Mouse (Mus musculus): ENCODE data around the gene Gm49388. TPM values are rescaled to one million over a fixed set of nuclear protein-coding genes. Genes with fewer than 3 reads are reported as not detected.
"Not testable (repeated sequence)": the region's sequence is repeated elsewhere in the genome, so short reads cannot be mapped to it uniquely, and the experiment has no call there.

Gm49388 gene
- polyA plus RNA-seq, 1 experiment from 2014 or later: not detected

DNA sequence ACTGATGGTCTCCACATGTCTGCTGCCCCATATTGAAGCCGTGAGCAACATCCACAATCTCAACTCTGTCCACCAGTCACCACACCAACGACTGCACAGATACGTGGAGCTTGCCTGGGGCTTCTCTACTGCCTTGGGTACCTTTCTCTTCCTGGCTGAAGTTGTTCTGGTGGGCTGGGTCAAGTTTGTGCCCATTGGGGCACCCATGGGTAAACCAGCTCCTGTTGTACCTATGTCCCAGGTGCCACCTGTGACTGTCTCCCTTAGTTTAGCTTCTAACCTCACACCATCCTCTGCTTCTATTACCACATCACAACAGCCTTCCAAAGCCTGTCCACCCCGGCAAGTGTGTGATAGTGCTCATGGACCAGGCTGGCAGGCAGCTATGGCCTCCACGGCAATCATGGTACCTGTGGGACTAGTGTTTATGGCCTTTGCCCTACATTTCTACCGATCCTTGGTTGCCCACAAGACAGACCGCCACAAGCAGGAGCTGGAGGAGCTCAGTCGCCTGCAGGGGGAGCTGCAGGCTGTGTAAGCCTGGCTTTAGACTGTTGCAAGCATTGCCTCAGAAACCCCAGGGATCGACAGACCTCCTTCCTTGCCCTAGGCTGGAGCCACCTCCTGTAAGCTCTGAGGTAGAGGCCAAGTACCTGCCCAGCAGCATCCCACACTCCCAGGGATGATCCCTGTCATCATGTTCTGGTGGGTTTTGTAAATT lies 11.6 kb upstream of the Gm49388 start:
- no peaks in the 10 kb centered on the region for H3K27me3 ChIP-seq (replicated peaks; ENCODE audit: control insufficient read depth, insufficient read depth, low read length)

DNA sequence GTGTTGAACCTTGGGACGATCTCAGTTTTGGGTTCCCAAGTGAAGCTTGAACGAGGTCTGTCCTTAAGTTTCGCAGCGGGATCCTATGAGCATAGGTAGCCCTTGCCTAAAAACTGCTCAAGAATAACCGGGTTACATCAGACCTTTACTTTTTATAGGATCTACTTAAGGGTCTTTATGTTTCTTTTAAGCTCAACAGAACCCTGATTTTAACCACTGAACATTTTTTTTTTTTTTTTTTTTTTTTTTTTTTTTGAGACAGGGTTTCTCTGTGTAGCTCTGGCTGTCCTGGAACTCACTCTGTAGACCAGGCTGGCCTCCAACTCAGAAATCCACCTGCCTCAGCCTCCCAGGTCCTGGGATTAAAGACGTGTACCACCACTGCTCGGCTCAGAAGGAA lies 9.6 kb upstream of the Gm49388 start:
- peak overlapping the region; percentile 82 for H3K9ac ChIP-seq (replicated peaks; ENCODE audit: low read depth, low read length)
- not testable (repeated sequence) for ATAC-seq; H3K9me3 ChIP-seq (ENCODE audit: control insufficient read depth, low read length); H3K36me3 ChIP-seq (ENCODE audit: control insufficient read depth, insufficient read depth); H3K27me3 ChIP-seq (replicated peaks; ENCODE audit: control insufficient read depth, insufficient read depth, low read length)
- peak overlapping the region; percentile 84 for H3K4me3 ChIP-seq (replicated peaks; ENCODE audit: low read length)
- H3K4me1 ChIP-seq (replicated peaks; ENCODE audit: control insufficient read depth, insufficient read depth, low read length): peaks cover 14% of the 10 kb centered on the region
- peak overlapping the region; percentile 98 for H3K27ac ChIP-seq (ENCODE audit: low read length)
- WGBS: 72% methylated on average over 7 of the region's 7 CpGs
- H3K4me2 ChIP-seq (ENCODE audit: low read length): peak overlapping the region; percentile 64

More for the DNA sequence above, 11.6 kb upstream of the Gm49388 start:
- WGBS: 38% methylated on average over 9 of the region's 9 CpGs
- no peak for ATAC-seq
- H3K27ac ChIP-seq (ENCODE audit: low read length): no peak overlapping the region
- no peaks in the 10 kb centered on the region for H3K9me3 ChIP-seq (ENCODE audit: control insufficient read depth, low read length)
- no peak overlapping the region for H3K4me3 ChIP-seq (replicated peaks; ENCODE audit: low read length)
- H3K36me3 ChIP-seq (ENCODE audit: control insufficient read depth, insufficient read depth): no peaks in the 10 kb centered on the region
- H3K4me1 ChIP-seq (replicated peaks; ENCODE audit: control insufficient read depth, insufficient read depth, low read length): peaks cover 32% of the 10 kb centered on the region
- no peak overlapping the region for H3K4me2 ChIP-seq (ENCODE audit: low read length)
- no peak overlapping the region for H3K9ac ChIP-seq (replicated peaks; ENCODE audit: low read depth, low read length)

DNA sequence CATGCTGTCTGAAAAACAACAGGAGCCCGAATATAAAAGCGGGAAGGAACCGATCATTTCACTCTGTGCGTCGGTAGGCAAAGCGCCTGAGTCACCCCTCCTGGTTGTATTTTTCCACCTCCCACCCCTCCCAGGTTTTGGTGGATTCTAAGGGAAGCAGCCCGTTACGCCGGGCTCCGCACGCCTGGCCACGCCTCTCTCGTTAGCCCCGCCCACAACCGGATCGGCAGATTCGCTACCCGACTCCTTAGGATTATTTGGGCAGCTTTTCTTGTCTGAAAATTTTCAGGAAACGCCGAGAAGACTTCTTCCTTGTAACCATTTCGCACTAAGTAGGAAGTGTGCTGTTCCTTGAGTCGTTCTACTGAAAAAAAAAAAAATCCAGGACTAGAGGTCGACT lies 9.0 kb upstream of the Gm49388 start, which contains the start of gene Setd1a:
TSS of gene Setd1a (plus strand) at position 245 of the 400 bp plus-strand sequence.
- Histone ChIP-seq H3K4me2 (ENCODE audit: low read length) (peak within 1 kb of the TSS; percentile 89), H3K36me3 (ENCODE audit: control insufficient read depth, insufficient read depth) (peaks cover 10% of the 10 kb centered on the region), H3K27ac (ENCODE audit: low read length) (peak within 1 kb of the TSS; percentile 98), H3K27me3 (replicated peaks; ENCODE audit: control insufficient read depth, insufficient read depth, low read length) (no peaks in the 10 kb centered on the region), H3K9ac (replicated peaks; ENCODE audit: low read depth, low read length) (peak within 1 kb of the TSS; percentile 82), H3K4me3 (replicated peaks; ENCODE audit: low read length) (peak within 1 kb of the TSS; percentile 84), H3K4me1 (replicated peaks; ENCODE audit: control insufficient read depth, insufficient read depth, low read length) (peaks cover 14% of the 10 kb centered on the region), H3K9me3 (ENCODE audit: control insufficient read depth, low read length) (no peaks in the 10 kb centered on the region)
- peak; percentile 76 for ATAC-seq
- 0% methylated on average over 23 of the region's 23 CpGs for WGBS

DNA sequence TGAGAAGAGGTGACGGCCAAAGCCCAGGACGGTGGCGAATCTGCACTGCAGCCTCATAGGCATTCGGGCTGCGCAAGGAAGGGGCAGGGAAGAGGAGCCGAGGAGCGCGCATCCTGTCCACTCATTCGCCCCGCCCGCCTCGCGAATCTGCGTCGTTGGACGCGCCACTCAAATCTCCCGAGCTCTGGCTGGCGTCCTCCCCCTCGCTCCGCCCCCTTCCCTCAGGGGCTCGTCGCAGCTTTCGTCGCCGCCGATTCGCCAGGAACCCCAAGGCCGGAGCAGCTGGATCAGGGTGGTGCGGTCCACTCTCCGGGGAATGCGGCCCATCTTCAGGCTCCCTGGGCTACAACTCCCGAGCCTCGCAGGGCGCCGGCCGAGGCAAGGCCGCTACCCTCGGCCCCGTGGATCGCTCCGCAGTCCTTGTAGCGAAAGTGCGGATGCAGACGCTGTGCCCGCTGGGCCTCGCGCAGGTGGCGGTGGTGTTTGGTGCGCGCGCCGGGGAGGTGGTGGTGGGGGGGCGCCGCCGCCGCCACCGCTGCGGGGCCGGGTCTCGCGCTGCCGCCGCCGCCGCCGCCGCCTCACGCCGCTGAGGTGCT lies 8.4 kb upstream of the Gm49388 start:
- 0% methylated on average over 48 of the region's 70 CpGs for WGBS
- peak overlapping the region; percentile 64 for H3K4me2 ChIP-seq (ENCODE audit: low read length)
- peaks cover 14% of the 10 kb centered on the region for H3K4me1 ChIP-seq (replicated peaks; ENCODE audit: control insufficient read depth, insufficient read depth, low read length)
- peak overlapping the region; percentile 98 for H3K27ac ChIP-seq (ENCODE audit: low read length)
- H3K9me3 ChIP-seq (ENCODE audit: control insufficient read depth, low read length): no peaks in the 10 kb centered on the region
- ATAC-seq: peak; percentile 93
- peak overlapping the region; percentile 82 for H3K9ac ChIP-seq (replicated peaks; ENCODE audit: low read depth, low read length)
- H3K36me3 ChIP-seq (ENCODE audit: control insufficient read depth, insufficient read depth): peaks cover 13% of the 10 kb centered on the region
- peak overlapping the region; percentile 84 for H3K4me3 ChIP-seq (replicated peaks; ENCODE audit: low read length)
- no peaks in the 10 kb centered on the region for H3K27me3 ChIP-seq (replicated peaks; ENCODE audit: control insufficient read depth, insufficient read depth, low read length)

DNA sequence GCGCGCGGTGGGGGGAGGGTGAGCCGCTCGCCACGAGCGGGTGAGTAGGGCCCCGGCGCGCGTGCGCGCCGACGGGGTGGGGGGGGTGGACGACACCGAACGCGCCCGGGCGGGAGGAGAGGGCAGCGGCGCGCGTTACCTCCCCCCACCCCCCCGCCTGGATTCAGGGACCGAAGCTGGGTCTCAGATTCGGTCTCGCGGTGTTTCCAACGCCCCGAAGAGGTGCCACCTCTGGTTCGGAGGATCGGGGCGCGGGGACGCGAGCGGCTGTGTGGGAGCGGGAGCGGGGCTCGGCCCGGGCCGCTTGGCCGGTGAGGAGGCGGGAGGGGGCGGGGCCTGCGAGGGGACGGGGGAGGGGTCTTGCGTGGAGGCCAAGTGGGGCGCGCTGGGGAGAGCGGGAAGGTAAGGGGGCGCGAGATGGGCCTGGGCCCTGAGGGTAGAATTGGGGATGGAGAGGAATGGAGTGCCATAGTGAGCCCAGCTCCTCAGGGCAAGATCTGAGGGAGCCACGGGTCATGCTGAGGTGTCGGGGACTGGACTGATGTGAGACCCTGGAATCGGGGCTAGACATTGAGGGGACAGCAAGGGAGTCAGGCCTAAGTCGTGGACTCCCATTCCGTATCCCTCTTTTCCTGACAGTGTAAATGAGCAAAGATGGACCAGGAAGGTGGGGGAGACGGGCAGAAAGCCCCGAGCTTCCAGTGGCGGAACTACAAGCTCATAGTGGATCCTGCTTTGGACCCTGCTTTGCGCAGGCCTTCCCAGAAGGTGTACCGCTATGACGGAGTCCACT lies 7.7 kb upstream of the Gm49388 start:
- H3K27ac ChIP-seq (ENCODE audit: low read length): peak overlapping the region; percentile 98
- WGBS: 3% methylated on average over 55 of the region's 66 CpGs
- H3K9me3 ChIP-seq (ENCODE audit: control insufficient read depth, low read length): no peaks in the 10 kb centered on the region
- H3K9ac ChIP-seq (replicated peaks; ENCODE audit: low read depth, low read length): peak overlapping the region; percentile 82
- H3K27me3 ChIP-seq (replicated peaks; ENCODE audit: control insufficient read depth, insufficient read depth, low read length): no peaks in the 10 kb centered on the region
- peak overlapping the region; percentile 89 for H3K4me2 ChIP-seq (ENCODE audit: low read length)
- peaks cover 16% of the 10 kb centered on the region for H3K36me3 ChIP-seq (ENCODE audit: control insufficient read depth, insufficient read depth)
- ATAC-seq: peak; percentile 26
- peaks cover 14% of the 10 kb centered on the region for H3K4me1 ChIP-seq (replicated peaks; ENCODE audit: control insufficient read depth, insufficient read depth, low read length)
- peak overlapping the region; percentile 84 for H3K4me3 ChIP-seq (replicated peaks; ENCODE audit: low read length)

DNA sequence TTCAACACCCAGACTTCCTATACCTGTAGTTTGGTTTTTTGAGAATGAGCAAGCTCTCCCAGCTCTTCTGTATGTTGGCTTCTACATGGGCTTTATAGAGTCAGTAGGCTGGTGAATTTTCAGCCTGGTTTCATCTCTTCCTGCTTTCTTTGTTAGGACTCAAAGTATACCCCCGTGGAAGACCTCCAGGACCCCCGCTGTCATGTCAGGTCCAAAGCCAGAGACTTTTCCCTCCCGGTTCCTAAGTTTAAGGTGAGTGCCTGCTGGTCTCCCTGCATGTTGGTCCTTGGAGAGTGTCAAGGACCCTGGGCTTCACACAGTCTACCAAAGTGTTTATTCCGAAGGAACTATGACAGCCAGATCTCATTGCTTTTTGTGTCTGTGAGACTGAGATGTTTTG lies 7.1 kb upstream of the Gm49388 start:
- H3K36me3 ChIP-seq (ENCODE audit: control insufficient read depth, insufficient read depth): peaks cover 16% of the 10 kb centered on the region
- H3K27ac ChIP-seq (ENCODE audit: low read length): no peak overlapping the region
- peak overlapping the region; percentile 82; the same call in 1 of the 2 replicates for H3K9ac ChIP-seq (replicated peaks; ENCODE audit: low read depth, low read length)
- H3K4me2 ChIP-seq (ENCODE audit: low read length): peak overlapping the region; percentile 89
- WGBS: 84% methylated on average over 4 of the region's 4 CpGs
- H3K27me3 ChIP-seq (replicated peaks; ENCODE audit: control insufficient read depth, insufficient read depth, low read length): no peaks in the 10 kb centered on the region
- H3K9me3 ChIP-seq (ENCODE audit: control insufficient read depth, low read length): no peaks in the 10 kb centered on the region
- ATAC-seq: no peak
- H3K4me1 ChIP-seq (replicated peaks; ENCODE audit: control insufficient read depth, insufficient read depth, low read length): peaks cover 14% of the 10 kb centered on the region
- H3K4me3 ChIP-seq (replicated peaks; ENCODE audit: low read length): peak overlapping the region; percentile 84

DNA sequence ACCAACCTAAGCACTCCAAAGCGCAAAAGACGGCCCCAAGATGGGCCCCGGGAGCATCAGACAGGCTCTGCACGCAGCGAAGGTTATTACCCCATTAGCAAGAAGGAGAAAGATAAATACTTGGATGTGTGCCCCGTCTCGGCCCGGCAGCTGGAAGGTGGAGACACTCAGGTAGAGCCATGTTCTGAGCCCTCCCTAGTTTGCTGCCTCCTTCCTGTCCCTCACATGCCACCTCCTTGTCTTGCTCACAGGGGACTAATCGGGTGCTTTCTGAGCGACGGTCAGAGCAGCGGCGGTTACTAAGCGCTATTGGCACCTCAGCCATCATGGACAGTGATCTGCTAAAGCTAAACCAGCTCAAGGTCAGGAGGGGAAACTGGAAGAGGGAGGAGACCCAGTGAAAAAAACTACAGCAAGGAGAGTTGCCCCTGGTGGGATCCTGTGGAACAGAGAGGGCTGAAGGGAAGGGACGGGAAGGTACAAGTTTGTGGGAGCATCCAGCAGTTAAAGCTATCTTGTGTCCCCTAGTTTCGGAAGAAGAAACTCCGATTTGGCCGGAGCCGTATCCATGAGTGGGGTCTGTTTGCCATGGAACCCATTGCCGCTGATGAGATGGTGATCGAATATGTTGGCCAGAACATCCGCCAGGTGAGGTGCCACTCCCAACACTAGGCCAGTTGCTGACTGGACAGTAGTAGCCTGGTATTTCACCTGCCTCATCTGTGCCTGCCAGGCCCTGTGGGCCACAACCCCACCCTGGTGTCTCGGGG lies 11.9 kb downstream of the Gm49388 start:
- Histone ChIP-seq H3K9me3 (ENCODE audit: control insufficient read depth, low read length) (no peaks in the 10 kb centered on the region), H3K27me3 (replicated peaks; ENCODE audit: control insufficient read depth, insufficient read depth, low read length) (no peaks in the 10 kb centered on the region), H3K4me3 (replicated peaks; ENCODE audit: low read length) (no peak overlapping the region), H3K9ac (replicated peaks; ENCODE audit: low read depth, low read length) (no peak overlapping the region), H3K4me1 (replicated peaks; ENCODE audit: control insufficient read depth, insufficient read depth, low read length) (peaks cover 9% of the 10 kb centered on the region), H3K4me2 (ENCODE audit: low read length) (no peak overlapping the region), H3K27ac (ENCODE audit: low read length) (no peak overlapping the region), H3K36me3 (ENCODE audit: control insufficient read depth, insufficient read depth) (peaks cover 39% of the 10 kb centered on the region)
- no peak for ATAC-seq
- WGBS: 94% methylated on average over 23 of the region's 23 CpGs

DNA sequence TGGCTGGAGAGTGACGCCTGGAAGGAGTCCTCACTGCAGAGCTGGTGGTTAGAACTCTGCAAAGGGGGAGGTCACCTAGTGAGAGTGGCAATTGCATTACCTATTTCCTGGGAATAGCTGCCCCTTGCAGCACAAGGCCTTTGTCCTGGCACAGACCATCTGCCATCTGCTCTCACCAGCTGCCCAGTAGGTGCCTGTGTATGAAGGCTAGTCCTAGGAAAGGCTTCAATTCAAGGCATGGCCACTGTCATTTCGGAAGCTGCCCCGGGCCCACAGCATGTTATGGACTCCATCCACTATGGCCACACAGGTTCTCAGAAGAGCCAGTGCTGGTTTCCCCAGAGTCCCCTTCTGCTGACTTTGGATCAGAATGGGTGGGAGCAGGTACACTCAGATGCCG lies 13.2 kb downstream of the Gm49388 start:
- H3K4me1 ChIP-seq (replicated peaks; ENCODE audit: control insufficient read depth, insufficient read depth, low read length): peaks cover 9% of the 10 kb centered on the region
- no peaks in the 10 kb centered on the region for H3K9me3 ChIP-seq (ENCODE audit: control insufficient read depth, low read length)
- no peak overlapping the region for H3K9ac ChIP-seq (replicated peaks; ENCODE audit: low read depth, low read length)
- 90% methylated on average over 4 of the region's 4 CpGs for WGBS
- H3K4me2 ChIP-seq (ENCODE audit: low read length): no peak overlapping the region
- ATAC-seq: no peak
- no peak overlapping the region for H3K4me3 ChIP-seq (replicated peaks; ENCODE audit: low read length)
- peaks cover 32% of the 10 kb centered on the region for H3K36me3 ChIP-seq (ENCODE audit: control insufficient read depth, insufficient read depth)
- no peak overlapping the region for H3K27ac ChIP-seq (ENCODE audit: low read length)
- H3K27me3 ChIP-seq (replicated peaks; ENCODE audit: control insufficient read depth, insufficient read depth, low read length): no peaks in the 10 kb centered on the region

Measured in forebrain, embryonic 16.5 days (tissue).